Mouse (Mus musculus): ENCODE data around the gene Gadl1. TPM values are rescaled to one million over a fixed set of nuclear protein-coding genes. Genes with fewer than 3 reads are reported as not detected.

The Gadl1 gene
- 0.30 and 0.61 TPM in 2 replicates for polyA plus RNA-seq (2015; fragmentation: Nextera tagmentation; extraction: Ambion mirVana)

DNA sequence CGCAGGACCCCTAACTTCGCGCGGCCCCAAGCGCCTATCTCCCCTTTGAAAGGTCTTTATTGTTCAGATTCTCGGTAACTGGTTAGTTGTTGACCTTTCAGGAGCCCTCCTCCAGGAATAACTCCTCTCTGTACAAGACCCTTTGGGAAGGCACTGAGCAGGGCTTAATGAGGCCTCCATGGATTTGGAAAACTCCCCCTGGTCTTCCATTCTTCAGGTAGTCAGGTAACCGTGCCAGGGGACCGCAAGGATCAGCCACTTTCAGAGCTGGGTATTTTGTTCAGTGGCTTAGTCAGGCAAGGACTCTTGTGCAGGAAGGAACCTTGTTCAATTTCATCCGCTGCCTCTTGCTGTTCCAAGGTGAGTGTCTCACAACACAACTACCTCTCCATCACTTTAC lies at the start of gene Gadl1:
Gadl1 (plus strand) TSS at position 301 of the 400 bp plus-strand sequence.

